Mouse (Mus musculus) forebrain, embryonic 16.5 days (tissue): ENCODE results near the gene Ldb2. TPM values are rescaled to one million over a fixed set of nuclear protein-coding genes. Genes with fewer than 3 reads are reported as not detected.

Experiments
- ATAC-seq: fragments of 200-750 bp; cut with Nextera tagmentation; 2 replicates; pipeline ENCODE4 v1.8.0; 2017; ENCODE audit warnings: mild to moderate bottlenecking, moderate library complexity
- H3K27ac ChIP-seq: fragments of 300-500 bp; sonication (generic); 2 replicates; pipeline ENCODE4 v1.5.1; 2014; ENCODE audit warnings: low read length, control low read depth
- H3K27me3 ChIP-seq: fragments of 300-500 bp; sonication (generic); replicated peaks from 2 replicates; pipeline ENCODE4 v1.6.1; 2014; ENCODE audit warnings: low read length; ENCODE audit not compliant: control insufficient read depth, insufficient read depth
- H3K36me3 ChIP-seq: fragments of 300-500 bp; sonication (generic); 2 replicates; pipeline ENCODE4 v1.6.1; 2014; ENCODE audit not compliant: control insufficient read depth, insufficient read depth
- H3K4me1 ChIP-seq: fragments of 300-500 bp; sonication (generic); replicated peaks from 2 replicates; pipeline ENCODE4 v1.6.1; 2014; ENCODE audit warnings: low read length; ENCODE audit not compliant: control insufficient read depth, insufficient read depth
- H3K4me2 ChIP-seq: fragments of 300-500 bp; sonication (generic); 2 replicates; pipeline ENCODE4 v1.6.1; 2014; ENCODE audit warnings: mild to moderate bottlenecking, low read length, control low read depth
- H3K4me3 ChIP-seq: fragments of 300-500 bp; sonication (generic); replicated peaks from 2 replicates; pipeline ENCODE4 v1.5.1; 2014; ENCODE audit warnings: mild to moderate bottlenecking, low read length, control low read depth
- H3K9ac ChIP-seq: fragments of 300-500 bp; sonication (generic); replicated peaks from 2 replicates; pipeline ENCODE4 v1.6.1; 2014; ENCODE audit warnings: low read depth, low read length, control low read depth
- H3K9me3 ChIP-seq: fragments of 300-500 bp; sonication (generic); 2 replicates; pipeline ENCODE4 v1.6.1; 2016; ENCODE audit warnings: low read length; ENCODE audit not compliant: control insufficient read depth
- WGBS: fragments of 180-500 bp; shearing (Covaris S2); extraction: QIAGEN DNeasy Blood & Tissue Kit; methylation state at CpG from one replicate; pipeline ENCODE4 v1.1.7; 2014; 5-methylcytosine and 5-hydroxymethylcytosine counted together
- polyA plus RNA-seq: library from polyadenylated mRNA; unstranded; fragments of >200 nt; fragmentation: Nextera tagmentation; extraction: Ambion mirVana; gene quantifications from 2 replicates; pipeline ENCODE4 v1.2.1, GENCODE M21; 2015

The Ldb2 gene
- polyA plus RNA-seq, 1 experiment from 2014 or later: 86.5 TPM

GRCm38 (mm10) chr5:44481406-44481805 lies 318.1 kb downstream of the Ldb2 start:
- Histone ChIP-seq H3K27ac (no peak overlapping the region), H3K4me3 (no peak overlapping the region), H3K9ac (no peak overlapping the region), H3K9me3 (no peaks in the 10 kb centered on the region), H3K4me2 (no peak overlapping the region), H3K27me3 (no peaks in the 10 kb centered on the region), H3K4me1 (peaks cover 11% of the 10 kb centered on the region), H3K36me3 (no peaks in the 10 kb centered on the region)
- 85% methylated on average over 4 of the region's 4 CpGs for WGBS
- no peak for ATAC-seq

GRCm38 (mm10) chr5:44476356-44476755 lies 323.1 kb downstream of the Ldb2 start:
- H3K9me3 ChIP-seq: no peaks in the 10 kb centered on the region
- no peak overlapping the region for H3K27ac ChIP-seq
- no peaks in the 10 kb centered on the region for H3K36me3 ChIP-seq
- H3K27me3 ChIP-seq: no peaks in the 10 kb centered on the region
- no peak overlapping the region for H3K4me3 ChIP-seq
- no peak overlapping the region for H3K9ac ChIP-seq
- no peak overlapping the region for H3K4me2 ChIP-seq
- peaks cover 15% of the 10 kb centered on the region for H3K4me1 ChIP-seq
- no peak for ATAC-seq
- 37% methylated on average over 4 of the region's 4 CpGs for WGBS

DNA sequence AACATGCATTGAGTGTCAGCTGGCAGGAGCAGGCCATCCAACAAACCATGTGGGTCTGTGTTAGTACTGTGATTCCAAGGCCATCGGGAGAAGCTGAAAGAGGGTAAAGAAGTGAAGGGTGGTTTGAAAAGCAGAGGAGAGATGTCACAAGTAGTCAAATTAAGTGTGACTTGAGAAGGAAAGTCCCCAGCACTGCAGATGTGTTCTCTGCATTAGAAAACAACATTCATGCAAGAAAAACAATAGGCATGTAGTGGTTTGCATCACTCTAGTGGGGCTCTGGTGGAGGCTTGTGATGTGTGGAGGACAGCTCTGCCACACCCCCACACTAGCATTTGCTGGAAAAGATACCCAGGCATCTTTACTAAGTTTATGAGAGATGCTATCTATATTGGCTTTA lies 323.9 kb downstream of the Ldb2 start:
- H3K27ac ChIP-seq: no peak overlapping the region
- H3K4me2 ChIP-seq: no peak overlapping the region
- no peaks in the 10 kb centered on the region for H3K36me3 ChIP-seq
- no peak for ATAC-seq
- peaks cover 15% of the 10 kb centered on the region for H3K4me1 ChIP-seq
- no peaks in the 10 kb centered on the region for H3K9me3 ChIP-seq
- 35% methylated on average over 1 of the region's 1 CpGs for WGBS
- H3K27me3 ChIP-seq: no peaks in the 10 kb centered on the region
- no peak overlapping the region for H3K4me3 ChIP-seq
- no peak overlapping the region for H3K9ac ChIP-seq

DNA sequence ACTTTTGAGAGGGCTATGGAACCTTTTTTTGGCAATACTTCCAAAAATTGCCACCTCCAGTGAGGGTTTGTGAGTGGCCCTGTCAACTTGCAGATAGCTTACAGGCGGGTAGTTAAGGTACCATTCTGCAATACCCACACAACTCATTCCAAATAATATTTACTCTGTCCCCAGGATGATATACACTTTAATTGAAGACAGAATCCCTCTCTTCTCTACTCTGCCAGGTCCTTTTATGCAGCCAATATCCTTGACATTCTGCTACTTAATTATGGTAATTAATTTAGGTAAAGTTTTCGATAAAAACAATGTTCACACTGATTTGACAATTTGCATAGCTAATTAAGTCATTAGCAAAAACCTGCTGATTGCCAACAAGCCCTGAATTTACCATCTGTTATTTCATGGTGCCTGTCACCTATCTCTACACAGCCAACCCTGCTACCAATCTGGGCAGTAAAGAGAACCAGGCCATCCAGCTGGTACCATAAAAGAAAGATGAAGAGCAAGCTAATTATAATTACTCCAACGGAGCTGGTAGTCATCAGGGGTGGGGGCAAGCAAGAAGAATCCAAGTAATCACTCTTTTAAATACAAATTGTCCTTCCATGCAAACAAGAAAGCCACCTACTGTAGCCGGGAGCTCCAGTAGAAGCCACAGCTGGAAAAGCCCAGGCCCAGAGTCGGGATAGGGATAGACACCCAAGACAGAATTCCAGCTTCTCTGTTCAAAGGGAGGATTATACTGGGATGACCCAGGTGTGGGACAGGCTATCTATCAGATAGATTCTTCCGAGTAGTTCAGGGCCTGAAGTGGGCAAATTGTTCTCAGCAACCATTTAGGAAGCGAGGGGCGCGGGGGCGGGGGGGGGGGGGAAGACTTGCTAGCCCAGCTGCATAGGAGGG lies 325.4 kb downstream of the Ldb2 start:
- H3K36me3 ChIP-seq: no peaks in the 10 kb centered on the region
- WGBS: 45% methylated on average over 9 of the region's 10 CpGs
- no peaks in the 10 kb centered on the region for H3K27me3 ChIP-seq
- peaks cover 15% of the 10 kb centered on the region for H3K4me1 ChIP-seq
- peak; percentile 92 for ATAC-seq
- H3K4me3 ChIP-seq: no peak overlapping the region
- H3K9me3 ChIP-seq: no peaks in the 10 kb centered on the region
- no peak overlapping the region for H3K9ac ChIP-seq
- H3K4me2 ChIP-seq: no peak overlapping the region
- peak overlapping the region; percentile 44 for H3K27ac ChIP-seq

GRCm38 (mm10) chr5:44465238-44465637 lies 334.2 kb downstream of the Ldb2 start:
- no peaks in the 10 kb centered on the region for H3K9me3 ChIP-seq
- no peak overlapping the region for H3K9ac ChIP-seq
- H3K27ac ChIP-seq: no peak overlapping the region
- no peak overlapping the region for H3K4me2 ChIP-seq
- no peak overlapping the region for H3K4me3 ChIP-seq
- H3K27me3 ChIP-seq: no peaks in the 10 kb centered on the region
- H3K4me1 ChIP-seq: no peaks in the 10 kb centered on the region
- WGBS: 87% methylated on average over 4 of the region's 4 CpGs
- H3K36me3 ChIP-seq: no peaks in the 10 kb centered on the region
- no peak for ATAC-seq
